Mouse (Mus musculus) hindbrain, postnatal 0 days (tissue): ENCODE measurements at regions not wholly inside any gene's neighbourhood (a gene's known extent, or its start where the extent isn't known, plus 50 kb on each side); places are given as distances from the start of the nearest gene placed in this dataset.

ENCODE experiments used
- ATAC-seq: fragments of 200-750 bp; cut with Nextera tagmentation; 2 replicates; pipeline ENCODE4 v1.8.0; 2017; ENCODE audit warnings: mild to moderate bottlenecking, moderate TSS enrichment, moderate library complexity
- DNase-seq: peaks from one replicate; pipeline ENCODE4 v3.0.0-alpha.2; 2015; ENCODE audit warnings: low spot score
- H3K27ac ChIP-seq: fragments of 300-500 bp; sonication (generic); 2 replicates; pipeline ENCODE4 v1.5.1; 2014; ENCODE audit warnings: mild to moderate bottlenecking
- H3K27me3 ChIP-seq: fragments of 300-500 bp; sonication (generic); 2 replicates; pipeline ENCODE4 v1.6.1; 2014; ENCODE audit warnings: low read length, mixed read lengths; ENCODE audit not compliant: insufficient read depth
- H3K36me3 ChIP-seq: fragments of 300-500 bp; sonication (generic); 2 replicates; pipeline ENCODE4 v1.6.1; 2014; ENCODE audit warnings: low read length, mixed read lengths; ENCODE audit not compliant: insufficient read depth
- H3K4me1 ChIP-seq: fragments of 300-500 bp; sonication (generic); 2 replicates; pipeline ENCODE4 v1.6.1; 2014; ENCODE audit warnings: antibody characterized with exemption, low read length, mixed read lengths; ENCODE audit not compliant: insufficient read depth
- H3K4me2 ChIP-seq: fragments of 300-500 bp; sonication (generic); 2 replicates; pipeline ENCODE4 v1.6.1; 2014; ENCODE audit warnings: low read depth, mild to moderate bottlenecking, low read length, moderate library complexity, mixed read lengths
- H3K4me3 ChIP-seq: fragments of 300-500 bp; sonication (generic); 2 replicates; pipeline ENCODE4 v1.5.1; 2014; ENCODE audit warnings: low read length
- H3K9ac ChIP-seq: fragments of 300-500 bp; sonication (generic); replicated peaks from 2 replicates; pipeline ENCODE4 v1.6.1; 2014; ENCODE audit warnings: mild to moderate bottlenecking, low read length, moderate library complexity, mixed read lengths
- H3K9me3 ChIP-seq: fragments of 300-500 bp; sonication (generic); 2 replicates; pipeline ENCODE4 v1.6.1; 2016; ENCODE audit warnings: low read length, mixed read lengths
- CTCF ChIP-seq: IDR thresholded peaks from 2 replicates; pipeline ENCODE4 v1.5.1; 2016; ENCODE audit warnings: antibody characterized with exemption, control low read depth, low read depth
- WGBS: fragments of 180-500 bp; shearing (Covaris S2); extraction: QIAGEN DNeasy Blood & Tissue Kit; methylation state at CpG from one replicate; pipeline ENCODE4 v1.1.7; 2014; 5-methylcytosine and 5-hydroxymethylcytosine counted together

- ATAC-seq (no peak), DNase-seq (no peak)
- no peaks in the 10 kb centered on the region for H3K27me3 ChIP-seq
- H3K36me3 ChIP-seq: no peaks in the 10 kb centered on the region
- H3K27ac ChIP-seq: no peak overlapping the region
- no peak overlapping the region for H3K4me2 ChIP-seq
- no peak overlapping the region for H3K9ac ChIP-seq
- H3K9me3 ChIP-seq: no peaks in the 10 kb centered on the region
- peaks cover 9% of the 10 kb centered on the region; the same call in 1 of the 2 replicates for H3K4me1 ChIP-seq
- 89% methylated on average over 5 of the region's 5 CpGs for WGBS
- no peak for TF ChIP-seq CTCF
- H3K4me3 ChIP-seq: no peak overlapping the region
These were observed 66.7 kb upstream of the Bod1 start for GRCm38 (mm10) chr11:31738148-31739021.

DNA sequence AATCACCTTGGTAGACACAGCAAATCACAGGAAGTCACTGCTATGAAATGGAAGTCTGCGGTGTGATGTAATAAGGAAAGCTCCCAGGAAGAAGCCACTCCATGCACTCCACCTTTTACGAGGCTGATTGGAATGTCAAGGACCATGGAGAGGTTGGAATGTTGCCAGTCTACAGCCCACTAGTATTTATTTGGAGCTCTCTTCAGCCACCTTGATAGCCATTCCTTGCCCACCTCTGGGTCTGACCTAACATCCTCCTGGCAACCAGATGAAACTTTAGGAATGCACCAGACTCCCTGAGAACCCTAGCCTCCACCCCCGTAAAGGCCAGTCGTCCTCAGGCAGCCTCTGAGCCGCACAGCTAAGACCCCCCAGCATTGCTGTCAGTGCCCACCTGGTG is 68.7 kb upstream of the Bod1 start:
- Histone ChIP-seq H3K4me1 (peaks cover 7% of the 10 kb centered on the region; the same call in 1 of the 2 replicates), H3K36me3 (no peaks in the 10 kb centered on the region)
- no peak for DNase-seq

GRCm38 (mm10) chr11:31742160-31742559 is 70.5 kb upstream of the Bod1 start:
- Histone ChIP-seq H3K27me3 (no peaks in the 10 kb centered on the region), H3K4me1 (peaks cover 11% of the 10 kb centered on the region; the same call in 1 of the 2 replicates), H3K9me3 (no peaks in the 10 kb centered on the region), H3K27ac (no peak overlapping the region), H3K4me2 (no peak overlapping the region), H3K9ac (no peak overlapping the region), H3K4me3 (no peak overlapping the region), H3K36me3 (no peaks in the 10 kb centered on the region)
- DNase-seq: no peak
- WGBS: 18% methylated on average over 1 of the region's 1 CpGs
- no peak for ATAC-seq
- no peak for TF ChIP-seq CTCF

More for the DNA sequence above, 68.7 kb upstream of the Bod1 start:
- no peak for TF ChIP-seq CTCF
- H3K4me2 ChIP-seq: no peak overlapping the region
- ATAC-seq: no peak
- H3K27me3 ChIP-seq: no peaks in the 10 kb centered on the region
- no peak overlapping the region for H3K9ac ChIP-seq
- no peaks in the 10 kb centered on the region for H3K9me3 ChIP-seq
- no peak overlapping the region for H3K27ac ChIP-seq
- H3K4me3 ChIP-seq: no peak overlapping the region
- 68% methylated on average over 5 of the region's 5 CpGs for WGBS

DNA sequence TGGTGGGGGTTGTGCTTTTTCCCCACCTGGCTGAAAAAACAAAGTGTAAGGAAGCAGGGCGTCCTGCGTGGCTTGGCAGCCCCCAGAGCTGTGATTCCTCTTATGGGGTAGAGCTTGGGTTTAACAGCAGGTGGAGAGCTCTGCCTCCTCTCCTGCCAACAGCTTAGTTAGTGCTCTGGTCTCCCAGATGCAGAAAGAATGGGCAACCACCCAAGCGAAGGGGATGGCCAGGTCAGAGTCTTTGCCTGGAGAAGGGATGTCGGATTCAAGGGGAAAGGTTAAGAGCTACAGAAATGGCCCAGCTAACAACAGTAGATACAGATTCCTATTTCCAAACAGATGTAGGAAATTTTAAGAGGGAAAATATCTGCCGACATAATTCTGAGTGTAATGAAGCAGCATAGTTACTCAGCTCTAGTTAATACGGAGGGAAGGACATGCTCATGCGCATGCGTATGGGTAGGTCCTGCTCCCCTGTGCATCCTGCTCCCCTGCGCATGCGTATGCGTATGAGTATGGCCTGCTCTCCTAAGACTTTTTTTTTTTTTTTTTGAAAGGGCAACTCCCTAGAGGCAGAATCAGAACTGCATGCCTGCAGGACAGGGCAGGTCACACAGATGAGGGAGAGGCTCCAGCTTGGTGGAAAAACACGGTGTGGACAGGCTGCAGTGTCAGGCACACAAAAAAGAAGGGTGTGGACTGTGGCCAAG is 72.5 kb upstream of the Bod1 start:
- H3K4me1 ChIP-seq: peaks cover 10% of the 10 kb centered on the region
- H3K9ac ChIP-seq: no peak overlapping the region
- no peak overlapping the region for H3K4me2 ChIP-seq
- no peak overlapping the region for H3K4me3 ChIP-seq
- H3K9me3 ChIP-seq: no peaks in the 10 kb centered on the region
- H3K36me3 ChIP-seq: no peaks in the 10 kb centered on the region
- DNase-seq: peak; percentile 23
- ATAC-seq: no peak
- WGBS: 65% methylated on average over 12 of the region's 12 CpGs
- no peaks in the 10 kb centered on the region for H3K27me3 ChIP-seq
- TF ChIP-seq CTCF: no peak
- H3K27ac ChIP-seq: no peak overlapping the region

- Histone ChIP-seq H3K4me2 (no peak overlapping the region), H3K36me3 (no peaks in the 10 kb centered on the region), H3K4me1 (peaks cover 10% of the 10 kb centered on the region), H3K27ac (no peak overlapping the region), H3K9ac (no peak overlapping the region), H3K9me3 (no peaks in the 10 kb centered on the region), H3K27me3 (no peaks in the 10 kb centered on the region), H3K4me3 (no peak overlapping the region)
- no peak for DNase-seq
- no peak for ATAC-seq
- WGBS: 59% methylated on average over 16 of the region's 16 CpGs
- no peak for TF ChIP-seq CTCF
These were observed 73.6 kb upstream of the Bod1 start for GRCm38 (mm10) chr11:31745028-31745865.

DNA sequence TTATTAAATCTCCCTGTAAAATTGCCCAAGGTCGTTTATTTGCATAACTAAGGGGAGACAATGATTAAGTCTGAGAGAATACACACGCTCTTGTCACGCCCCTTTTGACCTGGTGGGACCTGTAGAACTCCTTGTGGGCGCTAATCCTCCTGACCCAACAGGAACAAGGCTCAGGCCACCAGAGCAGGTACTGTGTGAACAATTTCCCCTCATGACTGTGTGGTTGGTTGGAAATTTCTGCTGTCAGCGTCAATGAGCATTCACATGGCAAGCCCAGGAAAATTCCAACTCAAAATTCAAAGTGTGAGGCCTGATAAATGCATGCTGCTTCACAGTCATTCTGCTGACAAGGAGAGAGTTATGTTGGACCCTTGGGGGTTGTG is 74.2 kb upstream of the Bod1 start:
- no peak overlapping the region for H3K9ac ChIP-seq
- H3K27ac ChIP-seq: no peak overlapping the region
- no peak for TF ChIP-seq CTCF
- no peak overlapping the region for H3K4me2 ChIP-seq
- peaks cover 10% of the 10 kb centered on the region for H3K4me1 ChIP-seq
- H3K4me3 ChIP-seq: no peak overlapping the region
- no peak for DNase-seq
- no peak for ATAC-seq
- no peaks in the 10 kb centered on the region for H3K9me3 ChIP-seq
- H3K27me3 ChIP-seq: no peaks in the 10 kb centered on the region
- 47% methylated on average over 5 of the region's 5 CpGs for WGBS
- no peaks in the 10 kb centered on the region for H3K36me3 ChIP-seq
